In the genomic region with DNA sequence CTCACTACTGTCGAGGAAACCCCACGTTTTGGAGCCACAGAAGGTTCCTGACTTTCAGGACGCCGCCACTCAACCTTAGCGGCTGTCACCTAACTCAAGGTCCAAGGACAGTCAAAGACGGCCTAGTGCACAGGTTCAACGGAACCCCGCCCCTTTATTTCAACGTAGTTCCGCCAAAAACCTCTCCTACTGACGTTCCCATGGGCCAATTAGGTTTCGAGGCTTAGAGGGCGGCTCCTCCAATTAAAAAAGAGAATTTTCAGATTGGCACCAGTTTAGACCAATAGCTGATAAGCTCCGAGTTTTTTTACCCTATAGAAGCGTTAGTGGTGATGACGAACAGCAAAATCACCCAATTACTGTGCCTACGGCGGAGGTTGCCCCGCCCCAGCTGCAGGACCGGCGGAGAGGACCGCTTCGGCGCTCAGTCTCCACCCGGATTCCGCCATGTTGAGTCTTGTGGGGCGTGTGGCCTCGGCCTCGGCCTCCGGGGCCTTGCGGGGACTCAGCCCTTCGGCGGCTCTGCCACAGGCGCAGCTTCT, we compare ENCODE assay signal across 8 mouse cellular contexts. TPM values are rescaled to one million over a fixed set of nuclear protein-coding genes. Genes with fewer than 3 reads are reported as not detected.
A peak's percentile ranks its signal among the peaks of the same experiment; 100 is the strongest.
DNase-seq lines count a peak whose midpoint lies in the region; ATAC-seq and TF ChIP-seq lines count a peak whose summit lies in the region.

A gene (plus strand): TSS at position 394 of the 542 bp plus-strand sequence.

- DNase-seq in MEL (ENCODE audit: low read depth, low spot score): peak; percentile 99
- DNase-seq in cerebellum, adult 2 months: peak; percentile 99 to 100
- DNase-seq in forebrain, postnatal 0 days: peak; percentile 100
- DNase-seq in heart, postnatal 4 days: peak; percentile 99
- DNase-seq in layer of hippocampus, adult 8-10 months (ENCODE audit: low spot score in 2 of 2): peak; percentile 99
- DNase-seq in ovary, adult 18-20 months (ENCODE audit: low spot score): peak; percentile 96
- peak; percentile 100 for DNase-seq in thymus, postnatal 0 days (ENCODE audit: low spot score)

- H3K79me2 ChIP-seq in MEL (ENCODE audit: control insufficient read depth, insufficient read depth, low read length, poor library complexity): peaks cover 36% of the 10 kb centered on the region

- TF ChIP-seq POLR2A in MEL (IDR thresholded peaks at IDR 0.05; ENCODE audit: control insufficient read depth in 1 of 2, insufficient read depth in 1 of 2, low read depth in 1 of 2, low read length in 2 of 2, poor library complexity in 1 of 2): peak; percentile 77 to 98; a peak in 3 of 4 replicates
- TF ChIP-seq POLR2A in cerebellum, adult 2 months (IDR thresholded peaks at IDR 0.05; ENCODE audit: borderline replicate concordance, insufficient read depth, low read length): peak; percentile 83

- H3K4me3 ChIP-seq in MEL (ENCODE audit: control insufficient read depth in 1 of 2, insufficient read depth in 1 of 2, low read depth in 2 of 2, low read length in 2 of 2): peak within 1 kb of the TSS; percentile 65 to 89
- H3K4me3 ChIP-seq in cerebellum, adult 2 months (replicated peaks; ENCODE audit: insufficient read depth, low read depth, low read length): peak within 1 kb of the TSS; percentile 93
- H3K4me3 ChIP-seq in forebrain, postnatal 0 days (ENCODE audit: low read depth, low read length): peak within 1 kb of the TSS; percentile 99
- peak within 1 kb of the TSS; percentile 76 for H3K4me3 ChIP-seq in lung, embryonic 15.5 days

- no peaks in the 10 kb centered on the region for H3K9me3 ChIP-seq in MEL (replicated peaks; ENCODE audit: insufficient read depth, low read length)
- no peaks in the 10 kb centered on the region for H3K9me3 ChIP-seq in forebrain, postnatal 0 days (ENCODE audit: low read length)
- H3K9me3 ChIP-seq in lung, embryonic 15.5 days: no peaks in the 10 kb centered on the region

- TF ChIP-seq EP300 in MEL (IDR thresholded peaks at IDR 0.05; ENCODE audit: low read depth in 1 of 2, low read length in 2 of 2): no peak

- peak within 1 kb of the TSS; percentile 97 for H3K9ac ChIP-seq in MEL (ENCODE audit: control insufficient read depth, low read depth, low read length, poor library complexity, severe bottlenecking)
- peak within 1 kb of the TSS; percentile 96 for H3K9ac ChIP-seq in forebrain, postnatal 0 days
- H3K9ac ChIP-seq in lung, embryonic 15.5 days: peak within 1 kb of the TSS; percentile 92

- peak; percentile 99 for ATAC-seq in forebrain, postnatal 0 days
- ATAC-seq in lung, embryonic 15.5 days (ENCODE audit: borderline replicate concordance, extremely low read depth, low FRiP score, low TSS enrichment): peak; percentile 99

- peak within 1 kb of the TSS; percentile 64 for H3K4me2 ChIP-seq in forebrain, postnatal 0 days (ENCODE audit: low read depth)
- H3K4me2 ChIP-seq in lung, embryonic 15.5 days: peak within 1 kb of the TSS; percentile 73

- TF ChIP-seq RAD21 in MEL (IDR thresholded peaks at IDR 0.05; ENCODE audit: low read depth, low read length): no peak

- TF ChIP-seq CTCF in MEL (IDR thresholded peaks at IDR 0.05 in 2 of 3, conservative IDR thresholded peaks at IDR 0.05 in 1 of 3; ENCODE audit: control insufficient read depth in 1 of 3, insufficient read depth in 1 of 3, low read depth in 2 of 3, low read length in 3 of 3, poor library complexity in 1 of 3, severe bottlenecking in 1 of 3): no peak
- no peak for TF ChIP-seq CTCF in cerebellum, adult 2 months (IDR thresholded peaks at IDR 0.05; ENCODE audit: borderline replicate concordance, insufficient read depth, low read depth, low read length)
- TF ChIP-seq CTCF in forebrain, postnatal 0 days (IDR thresholded peaks at IDR 0.05; ENCODE audit: low read depth): no peak

- H3K4me1 ChIP-seq in MEL (ENCODE audit: control insufficient read depth in 1 of 2, insufficient read depth in 2 of 2, low read length in 2 of 2): peaks cover 6 to 27% of the 10 kb centered on the region in 2 experiments
- peaks cover 12% of the 10 kb centered on the region; the same call in 1 of the 2 replicates for H3K4me1 ChIP-seq in cerebellum, adult 2 months (ENCODE audit: control insufficient read depth, insufficient read depth, low read length)
- H3K4me1 ChIP-seq in forebrain, postnatal 0 days (ENCODE audit: insufficient read depth): peaks cover 11% of the 10 kb centered on the region; the same call in 1 of the 2 replicates
- H3K4me1 ChIP-seq in lung, embryonic 15.5 days: peaks cover 24% of the 10 kb centered on the region

- H3K36me3 ChIP-seq in MEL (ENCODE audit: control insufficient read depth in 1 of 2, insufficient read depth in 2 of 2, low read length in 2 of 2): peaks cover 31 to 39% of the 10 kb centered on the region in 2 experiments
- H3K36me3 ChIP-seq in forebrain, postnatal 0 days (ENCODE audit: insufficient read depth): peaks cover 35% of the 10 kb centered on the region
- H3K36me3 ChIP-seq in lung, embryonic 15.5 days: peaks cover 33% of the 10 kb centered on the region

- H3K27me3 ChIP-seq in MEL (ENCODE audit: control insufficient read depth in 1 of 2, insufficient read depth in 2 of 2, low read length in 2 of 2): no peaks in the 10 kb centered on the region
- H3K27me3 ChIP-seq in cerebellum, adult 2 months (ENCODE audit: control insufficient read depth, insufficient read depth, low read length): no peaks in the 10 kb centered on the region
- no peaks in the 10 kb centered on the region for H3K27me3 ChIP-seq in forebrain, postnatal 0 days (ENCODE audit: insufficient read depth, low read length)
- no peaks in the 10 kb centered on the region for H3K27me3 ChIP-seq in lung, embryonic 15.5 days

- peak within 1 kb of the TSS; percentile 89 for H3K27ac ChIP-seq in MEL (ENCODE audit: control insufficient read depth, low read depth, low read length)
- H3K27ac ChIP-seq in cerebellum, adult 2 months (ENCODE audit: insufficient read depth, low read length): peak within 1 kb of the TSS; percentile 94
- peak within 1 kb of the TSS; percentile 91 for H3K27ac ChIP-seq in forebrain, postnatal 0 days (ENCODE audit: low read depth, low read length)
- peak within 1 kb of the TSS; percentile 60 for H3K27ac ChIP-seq in lung, embryonic 15.5 days

- WGBS in cerebellum, adult 2 months: under 1% methylated on average over 34 of the region's 34 CpGs
- WGBS in forebrain, postnatal 0 days: under 1% methylated on average over 34 of the region's 34 CpGs
- WGBS in lung, embryonic 15.5 days: 0% methylated on average over 34 of the region's 34 CpGs

TF ChIP-seq in MEL, 35 proteins besides CTCF, POLR2A, EP300 and RAD21 (continues in another document):
- peak; percentile 96 for TF ChIP-seq CHD2 (IDR thresholded peaks at IDR 0.05; ENCODE audit: low read length)
- peak; percentile 96 for TF ChIP-seq TBP (IDR thresholded peaks at IDR 0.05; ENCODE audit: low read depth, low read length)
- TF ChIP-seq NELFE (IDR thresholded peaks at IDR 0.05; ENCODE audit: low read depth, low read length): peak; percentile 96
- TF ChIP-seq UBTF (IDR thresholded peaks at IDR 0.05; ENCODE audit: borderline replicate concordance, insufficient read depth, low read depth, low read length): no peak
- TF ChIP-seq ZC3H11A (IDR thresholded peaks at IDR 0.05; ENCODE audit: low read depth, low read length): no peak
- no peak for TF ChIP-seq GATA1 (IDR thresholded peaks at IDR 0.05; ENCODE audit: low read depth, low read length)
- TF ChIP-seq MXI1 (IDR thresholded peaks at IDR 0.05; ENCODE audit: low read depth, low read length): peak; percentile 35
- TF ChIP-seq MAFK (IDR thresholded peaks at IDR 0.05; ENCODE audit: borderline replicate concordance, low read depth, low read length): no peak
- TF ChIP-seq ZNF384 (IDR thresholded peaks at IDR 0.05; ENCODE audit: low read depth, low read length): peak; percentile 47; the same call in 1 of the 2 replicates
- no peak for TF ChIP-seq SMC3 (IDR thresholded peaks at IDR 0.05; ENCODE audit: low read depth, low read length)
- no peak for TF ChIP-seq MEF2A (IDR thresholded peaks at IDR 0.05; ENCODE audit: extremely low read depth, insufficient replicate concordance, low read depth, low read length, poor library complexity, severe bottlenecking)
- TF ChIP-seq POLR2AphosphoS5 (IDR thresholded peaks at IDR 0.05; ENCODE audit: borderline replicate concordance, low read depth, low read length): peak; percentile 40; the same call in 1 of the 2 replicates
- TF ChIP-seq USF1 (IDR thresholded peaks at IDR 0.05; ENCODE audit: low read depth, low read length): no peak
- TF ChIP-seq SIN3A (IDR thresholded peaks at IDR 0.05; ENCODE audit: low read length): peak; percentile 63
- no peak for TF ChIP-seq GABPA (IDR thresholded peaks at IDR 0.05; ENCODE audit: low read depth, low read length)
- TF ChIP-seq MAX (IDR thresholded peaks at IDR 0.05; ENCODE audit: low read length): no peak
- no peak for TF ChIP-seq USF2 (IDR thresholded peaks at IDR 0.05; ENCODE audit: borderline replicate concordance in 1 of 2, insufficient read depth in 1 of 2, low read depth in 1 of 2, low read length in 2 of 2)
- no peak for TF ChIP-seq MYB (IDR thresholded peaks at IDR 0.05; ENCODE audit: low read depth, low read length)
- no peak for TF ChIP-seq ELF1 (IDR thresholded peaks at IDR 0.05; ENCODE audit: low read depth, low read length)
- peak; percentile 71 for TF ChIP-seq MYC (IDR thresholded peaks at IDR 0.05; ENCODE audit: low read depth, low read length)
- no peak; the same call in 1 of the 2 replicates for TF ChIP-seq JUND (IDR thresholded peaks at IDR 0.05; ENCODE audit: low read depth, low read length)
- TF ChIP-seq POLR2AphosphoS2 (IDR thresholded peaks at IDR 0.05; ENCODE audit: low read length): peak; percentile 95
- TF ChIP-seq RCOR1 (IDR thresholded peaks at IDR 0.05; ENCODE audit: low read depth, low read length): no peak
- TF ChIP-seq ETS1 (IDR thresholded peaks at IDR 0.05; ENCODE audit: low read depth, low read length): no peak
- TF ChIP-seq CHD1 (IDR thresholded peaks at IDR 0.05; ENCODE audit: low read depth, low read length): no peak

RNA-seq across cellular contexts. Expression of the gene that starts here (rescaled TPM):
- total RNA-seq in MEL (2012; rRNA removed): 2,164 and 2,193 TPM in 2 replicates
- polyA plus RNA-seq in MEL (2012; ENCODE audit: insufficient read depth in 1 of 2, insufficient read length in 2 of 2, low read depth in 1 of 2, low replicate concordance in 2 of 2, missing spikeins in 1 of 2): 1,000 to 10,000 TPM in 1 of 2 experiments, 100 to 1,000 TPM in 1; 545 to 2,318 TPM
- polyA plus RNA-seq in cerebellum, adult 2 months (2012; rRNA removed): 2,153 and 2,193 TPM in 2 replicates
- 2,470 and 2,914 TPM in 2 replicates for total RNA-seq in forebrain, postnatal 0 days (2014; rRNA removed)
- polyA plus RNA-seq in forebrain, postnatal 0 days (2015; fragmentation: Nextera tagmentation; extraction: Ambion mirVana): 2,164 and 2,181 TPM in 2 replicates
- 1,000 to 10,000 TPM; 6,416 to 6,613 TPM for total RNA-seq in heart, postnatal 4 days (2021)
- total RNA-seq in layer of hippocampus, adult 8-10 months (2022): 1,000 to 10,000 TPM; 1,554 to 1,727 (median 1,622) TPM
- polyA plus RNA-seq in lung, embryonic 15.5 days (2015; fragmentation: Nextera tagmentation; extraction: Ambion mirVana): 2,263 and 2,267 TPM in 2 replicates
- polyA plus RNA-seq in thymus, postnatal 0 days (2015; fragmentation: Nextera tagmentation; extraction: Ambion mirVana): 2,017 and 2,181 TPM in 2 replicates

Comparison
In these comparisons a context has a peak if more than half of its experiments do, and no peak if none do; other contexts are left out.
1. Peak in every context shown above with its lines: DNase-seq, ATAC-seq, H3K4me3 ChIP-seq and H3K27ac ChIP-seq.